Mouse (Mus musculus): ENCODE results near the gene Gm49380. TPM values are rescaled to one million over a fixed set of nuclear protein-coding genes. Genes with fewer than 3 reads are reported as not detected.

Gene Gm49380
- polyA plus RNA-seq, 1 experiment: 0.67 TPM

GRCm38 (mm10) chr9:44042396-44042680 lies 71.0 kb downstream of the Gm49380 start:
- Histone ChIP-seq H3K4me1 (ENCODE audit: control insufficient read depth, insufficient read depth, low read length) (no peaks in the 10 kb centered on the region), H3K9ac (ENCODE audit: low read depth, poor library complexity, severe bottlenecking) (no peak overlapping the region), H3K4me3 (ENCODE audit: low read depth, low read length) (no peak overlapping the region), H3K9me3 (replicated peaks; ENCODE audit: control insufficient read depth, insufficient read depth, low read length, poor library complexity, severe bottlenecking) (no peaks in the 10 kb centered on the region; the same call in 1 of the 2 replicates), H3K27me3 (ENCODE audit: control insufficient read depth, insufficient read depth, low read length, poor library complexity, severe bottlenecking) (no peaks in the 10 kb centered on the region), H3K36me3 (ENCODE audit: control insufficient read depth, insufficient read depth, low read length, poor library complexity, severe bottlenecking) (no peaks in the 10 kb centered on the region), H3K27ac (ENCODE audit: insufficient read depth, low read length) (no peak overlapping the region)
- TF ChIP-seq POLR2A (IDR thresholded peaks at IDR 0.05; ENCODE audit: insufficient read depth, low read length): no peak
- no peak for TF ChIP-seq EP300 (IDR thresholded peaks at IDR 0.05; ENCODE audit: insufficient read depth, low read depth, low read length)
- TF ChIP-seq CTCF (IDR thresholded peaks at IDR 0.05; ENCODE audit: low read depth, low read length): no peak

GRCm38 (mm10) chr9:44041511-44042395 lies 71.5 kb downstream of the Gm49380 start:
- no peaks in the 10 kb centered on the region for H3K27me3 ChIP-seq (ENCODE audit: control insufficient read depth, insufficient read depth, low read length, poor library complexity, severe bottlenecking)
- TF ChIP-seq CTCF (IDR thresholded peaks at IDR 0.05; ENCODE audit: low read depth, low read length): no peak
- no peak for TF ChIP-seq POLR2A (IDR thresholded peaks at IDR 0.05; ENCODE audit: insufficient read depth, low read length)
- no peak for TF ChIP-seq EP300 (IDR thresholded peaks at IDR 0.05; ENCODE audit: insufficient read depth, low read depth, low read length)
- H3K4me1 ChIP-seq (ENCODE audit: control insufficient read depth, insufficient read depth, low read length): peaks cover 2% of the 10 kb centered on the region

GRCm38 (mm10) chr9:44037106-44037505 lies 76.2 kb downstream of the Gm49380 start:
- no peaks in the 10 kb centered on the region; the same call in 1 of the 2 replicates for H3K9me3 ChIP-seq (replicated peaks; ENCODE audit: control insufficient read depth, insufficient read depth, low read length, poor library complexity, severe bottlenecking)
- no peaks in the 10 kb centered on the region for H3K27me3 ChIP-seq (ENCODE audit: control insufficient read depth, insufficient read depth, low read length, poor library complexity, severe bottlenecking)
- TF ChIP-seq CTCF (IDR thresholded peaks at IDR 0.05; ENCODE audit: low read depth, low read length) (no peak), POLR2A (IDR thresholded peaks at IDR 0.05; ENCODE audit: insufficient read depth, low read length) (no peak), EP300 (IDR thresholded peaks at IDR 0.05; ENCODE audit: insufficient read depth, low read depth, low read length) (no peak)
- H3K36me3 ChIP-seq (ENCODE audit: control insufficient read depth, insufficient read depth, low read length, poor library complexity, severe bottlenecking): no peaks in the 10 kb centered on the region
- H3K4me1 ChIP-seq (ENCODE audit: control insufficient read depth, insufficient read depth, low read length): peaks cover 2% of the 10 kb centered on the region
- H3K4me3 ChIP-seq (ENCODE audit: low read depth, low read length): no peak overlapping the region
- no peak overlapping the region for H3K27ac ChIP-seq (ENCODE audit: insufficient read depth, low read length)
- no peak overlapping the region for H3K9ac ChIP-seq (ENCODE audit: low read depth, poor library complexity, severe bottlenecking)

More at GRCm38 (mm10) chr9:44041511-44042395, 71.5 kb downstream of the Gm49380 start:
- Histone ChIP-seq H3K4me3 (ENCODE audit: low read depth, low read length) (no peak overlapping the region), H3K9ac (ENCODE audit: low read depth, poor library complexity, severe bottlenecking) (no peak overlapping the region), H3K36me3 (ENCODE audit: control insufficient read depth, insufficient read depth, low read length, poor library complexity, severe bottlenecking) (no peaks in the 10 kb centered on the region), H3K9me3 (replicated peaks; ENCODE audit: control insufficient read depth, insufficient read depth, low read length, poor library complexity, severe bottlenecking) (no peaks in the 10 kb centered on the region; the same call in 1 of the 2 replicates), H3K27ac (ENCODE audit: insufficient read depth, low read length) (no peak overlapping the region)

GRCm38 (mm10) chr9:44033957-44034727 lies 79.2 kb downstream of the Gm49380 start:
- Histone ChIP-seq H3K9me3 (replicated peaks; ENCODE audit: control insufficient read depth, insufficient read depth, low read length, poor library complexity, severe bottlenecking) (no peaks in the 10 kb centered on the region; the same call in 1 of the 2 replicates), H3K27me3 (ENCODE audit: control insufficient read depth, insufficient read depth, low read length, poor library complexity, severe bottlenecking) (no peaks in the 10 kb centered on the region), H3K27ac (ENCODE audit: insufficient read depth, low read length) (no peak overlapping the region), H3K36me3 (ENCODE audit: control insufficient read depth, insufficient read depth, low read length, poor library complexity, severe bottlenecking) (no peaks in the 10 kb centered on the region), H3K4me1 (ENCODE audit: control insufficient read depth, insufficient read depth, low read length) (peaks cover 2% of the 10 kb centered on the region), H3K9ac (ENCODE audit: low read depth, poor library complexity, severe bottlenecking) (no peak overlapping the region), H3K4me3 (ENCODE audit: low read depth, low read length) (no peak overlapping the region)
- TF ChIP-seq CTCF (IDR thresholded peaks at IDR 0.05; ENCODE audit: low read depth, low read length): no peak

GRCm38 (mm10) chr9:44033317-44033716 lies 80.0 kb downstream of the Gm49380 start:
- Histone ChIP-seq H3K36me3 (ENCODE audit: control insufficient read depth, insufficient read depth, low read length, poor library complexity, severe bottlenecking) (no peaks in the 10 kb centered on the region), H3K9ac (ENCODE audit: low read depth, poor library complexity, severe bottlenecking) (no peak overlapping the region), H3K27ac (ENCODE audit: insufficient read depth, low read length) (no peak overlapping the region), H3K27me3 (ENCODE audit: control insufficient read depth, insufficient read depth, low read length, poor library complexity, severe bottlenecking) (no peaks in the 10 kb centered on the region), H3K9me3 (replicated peaks; ENCODE audit: control insufficient read depth, insufficient read depth, low read length, poor library complexity, severe bottlenecking) (no peaks in the 10 kb centered on the region; the same call in 1 of the 2 replicates), H3K4me3 (ENCODE audit: low read depth, low read length) (no peak overlapping the region), H3K4me1 (ENCODE audit: control insufficient read depth, insufficient read depth, low read length) (peaks cover 2% of the 10 kb centered on the region)
- TF ChIP-seq POLR2A (IDR thresholded peaks at IDR 0.05; ENCODE audit: insufficient read depth, low read length) (no peak), EP300 (IDR thresholded peaks at IDR 0.05; ENCODE audit: insufficient read depth, low read depth, low read length) (no peak), CTCF (IDR thresholded peaks at IDR 0.05; ENCODE audit: low read depth, low read length) (no peak)

GRCm38 (mm10) chr9:44031946-44032345 lies 81.4 kb downstream of the Gm49380 start:
- H3K4me1 ChIP-seq (ENCODE audit: control insufficient read depth, insufficient read depth, low read length): peaks cover under 1% of the 10 kb centered on the region
- H3K4me3 ChIP-seq (ENCODE audit: low read depth, low read length): no peak overlapping the region
- no peak for TF ChIP-seq CTCF (IDR thresholded peaks at IDR 0.05; ENCODE audit: low read depth, low read length)
- no peak for TF ChIP-seq EP300 (IDR thresholded peaks at IDR 0.05; ENCODE audit: insufficient read depth, low read depth, low read length)
- no peak for TF ChIP-seq POLR2A (IDR thresholded peaks at IDR 0.05; ENCODE audit: insufficient read depth, low read length)
- H3K36me3 ChIP-seq (ENCODE audit: control insufficient read depth, insufficient read depth, low read length, poor library complexity, severe bottlenecking): no peaks in the 10 kb centered on the region
- no peak overlapping the region for H3K27ac ChIP-seq (ENCODE audit: insufficient read depth, low read length)
- H3K9me3 ChIP-seq (replicated peaks; ENCODE audit: control insufficient read depth, insufficient read depth, low read length, poor library complexity, severe bottlenecking): no peaks in the 10 kb centered on the region
- H3K9ac ChIP-seq (ENCODE audit: low read depth, poor library complexity, severe bottlenecking): no peak overlapping the region
- H3K27me3 ChIP-seq (ENCODE audit: control insufficient read depth, insufficient read depth, low read length, poor library complexity, severe bottlenecking): no peaks in the 10 kb centered on the region
